Mouse (Mus musculus) spleen, embryonic (tissue): ENCODE data around the gene Vmn2r81.
"Not testable (repeated sequence)": the region's sequence is repeated elsewhere in the genome, so short reads cannot be mapped to it uniquely, and the experiment has no call there.

Source experiments
- CTCF ChIA-PET: fragments of 350-600 bp; sonication (Branson Sonifier 250); formaldehyde crosslinking; loops from one replicate; lab custom pipeline; 2022; lab: Charles Lee

Vmn2r81 gene

DNA sequence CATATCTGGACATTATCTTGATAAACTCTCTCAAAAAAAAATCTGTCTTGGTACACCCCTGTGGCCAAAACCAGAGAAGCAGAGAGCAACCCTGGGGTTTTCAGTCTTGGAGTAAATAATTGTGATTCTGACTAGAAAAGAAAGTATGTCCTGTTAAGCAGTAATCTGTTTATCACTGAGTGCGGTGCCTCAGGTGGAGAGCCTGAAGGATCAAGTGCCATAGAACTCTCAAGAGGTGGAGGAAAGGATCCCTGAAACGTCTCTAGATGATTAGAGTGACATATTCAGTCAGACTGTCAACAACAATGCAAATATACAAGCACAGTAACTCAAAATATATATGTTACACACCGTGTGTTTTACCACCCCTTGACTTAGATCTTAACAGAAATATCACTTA lies at the start of gene Vmn2r81:
Gene Vmn2r81 (plus strand): TSS at position 301 of the 400 bp plus-strand sequence.
- CTCF ChIA-PET = not testable (repeated sequence)

DNA sequence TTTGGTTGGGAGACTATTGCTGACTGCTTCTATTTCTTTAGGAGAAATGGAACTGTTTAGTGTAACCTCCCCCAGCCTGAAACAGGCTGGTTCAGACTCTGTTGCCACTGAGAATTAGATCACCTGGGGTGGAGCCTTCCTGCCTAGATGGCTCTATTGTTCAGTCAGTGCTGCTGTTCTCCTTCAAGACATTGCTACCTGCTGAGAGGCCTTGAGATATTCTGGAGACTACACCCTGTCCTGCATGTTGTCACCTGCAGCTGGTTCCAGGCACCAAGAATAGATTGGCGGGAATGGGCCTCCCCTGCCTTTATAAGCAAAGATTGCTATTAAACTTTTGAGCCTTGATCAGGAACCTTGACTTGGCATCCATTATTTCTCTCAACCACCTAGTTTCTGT lies 47.5 kb upstream of the Vmn2r81 start:
- CTCF ChIA-PET = not testable (repeated sequence)

DNA sequence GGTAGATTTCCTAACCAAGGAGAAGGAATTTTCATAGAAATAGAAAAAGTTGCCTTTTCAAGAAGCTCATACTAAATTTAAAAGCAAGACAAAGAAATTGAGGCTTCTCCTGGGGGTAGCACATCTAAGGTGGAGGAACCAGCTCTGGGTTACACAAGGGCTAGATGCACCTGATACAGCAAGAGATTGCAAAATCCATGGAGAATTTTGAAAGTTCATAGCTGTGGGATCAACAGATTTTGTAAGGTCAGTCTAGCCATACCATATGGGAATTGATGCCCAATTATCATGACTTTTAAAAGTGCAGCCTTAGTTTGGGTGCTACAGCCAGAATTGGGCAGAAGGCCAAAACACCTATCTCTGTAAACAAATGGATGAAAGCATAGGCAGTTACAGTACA lies 27.1 kb upstream of the Vmn2r81 start:
- CTCF ChIA-PET = no interaction called here

DNA sequence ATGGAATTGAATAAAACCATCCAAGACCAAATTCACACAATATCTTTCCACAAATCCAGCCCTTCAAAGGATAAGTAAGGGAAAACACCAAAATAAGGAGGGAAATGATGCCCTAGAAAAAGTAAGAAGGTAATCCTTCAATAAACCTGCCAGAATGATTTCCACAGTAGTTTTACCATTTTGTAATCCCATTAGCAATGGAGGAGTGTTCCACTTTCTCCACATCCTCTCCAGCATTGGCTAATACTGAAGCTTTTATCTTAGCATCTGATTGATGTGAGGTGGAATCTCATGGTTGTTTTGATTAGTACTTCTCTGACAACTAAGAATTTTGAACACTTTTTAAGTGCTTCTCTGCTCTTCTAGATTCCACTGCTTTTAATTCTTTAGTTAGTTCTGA lies 25.9 kb upstream of the Vmn2r81 start:
- CTCF ChIA-PET = no interaction called here

DNA sequence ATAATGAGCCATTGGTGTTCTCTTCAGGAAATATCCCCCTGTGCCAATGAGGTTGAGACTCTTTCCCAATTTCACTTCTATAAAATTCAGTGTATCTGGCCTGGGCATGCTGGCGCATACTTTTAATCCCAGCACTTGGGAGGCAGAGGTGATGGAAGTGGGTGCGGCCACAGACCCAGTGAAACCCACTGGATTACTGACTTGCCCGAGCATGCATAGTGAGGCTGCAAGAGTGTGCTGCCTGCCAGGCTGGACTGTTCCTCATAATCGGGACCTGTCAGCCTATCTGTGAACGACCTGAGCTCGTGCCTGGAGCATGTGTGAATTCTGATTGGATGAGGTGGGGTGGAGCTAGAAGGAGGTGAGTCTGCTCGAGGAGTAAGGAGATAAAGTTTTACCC lies 25.3 kb upstream of the Vmn2r81 start:
- CTCF ChIA-PET = no interaction called here

DNA sequence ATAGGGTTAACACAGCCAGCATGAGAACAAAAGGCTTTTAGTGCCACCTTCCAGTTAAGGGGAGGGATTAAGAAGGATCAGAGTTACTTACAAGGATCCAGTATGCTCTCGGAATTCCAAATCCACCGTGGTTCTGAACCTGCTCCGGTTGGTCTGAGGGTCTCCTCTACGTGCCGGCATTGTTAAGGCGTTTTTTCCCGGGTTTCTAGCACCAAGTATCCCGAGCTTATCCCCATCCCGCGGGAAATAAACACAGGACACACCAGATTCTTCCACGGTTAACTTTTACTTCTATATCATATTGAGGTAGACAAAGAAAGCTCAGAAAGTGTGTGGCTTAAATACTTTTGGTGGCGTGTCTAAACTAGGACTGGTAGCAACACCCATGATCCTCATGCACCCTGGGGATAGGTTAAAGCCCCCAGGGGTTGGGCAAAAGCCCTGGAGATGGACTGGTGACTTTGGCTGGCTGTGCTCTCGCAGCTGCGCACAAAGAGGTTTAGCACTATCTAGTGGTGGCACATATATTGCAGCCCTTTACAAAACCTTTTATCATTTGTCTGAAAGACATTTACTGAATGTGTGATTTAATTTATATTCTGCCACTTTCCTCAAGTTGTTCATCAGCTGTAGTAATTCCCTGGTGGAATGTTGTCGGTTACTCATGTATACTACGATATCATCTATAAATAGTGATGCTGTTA lies 74.7 kb downstream of the Vmn2r81 start:
- CTCF ChIA-PET = not testable (repeated sequence)

DNA sequence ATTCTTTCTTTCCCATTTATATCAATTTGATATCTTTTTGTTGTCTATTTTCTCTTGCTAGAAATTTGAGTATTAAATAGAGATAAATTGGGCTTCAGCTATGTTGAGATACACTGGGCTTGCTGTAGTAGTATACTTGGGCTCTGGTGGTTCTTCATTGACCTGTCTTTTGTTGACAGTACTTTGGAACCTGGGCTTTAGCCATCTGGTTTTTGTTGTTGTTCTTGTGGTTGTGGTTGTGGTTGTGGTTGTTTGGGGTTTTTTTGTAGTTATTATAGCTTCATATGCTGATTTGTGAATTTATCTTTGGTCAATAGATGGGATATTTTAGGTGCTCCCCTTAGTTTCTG lies 75.2 kb downstream of the Vmn2r81 start:
- CTCF ChIA-PET = no interaction called here
